Mouse (Mus musculus) regulatory T cell (primary cell): Measurements from ENCODE around the gene Lclat1.

Experiments
- in situ Hi-C: fragments of 300-600 bp; cut with MboI, MseI; formaldehyde crosslinking; loops from one replicate; pipeline ENCODE4 v1.15.1; 2025; ENCODE audit warnings: high pct_unique_total_duplicates

The Lclat1 gene

GRCm38 (mm10) chr17:73087045-73087910 is 20.5 kb upstream of the Lclat1 start:
- in situ Hi-C loops, result no loop called here

- in situ Hi-C loops, result no loop called here
These were observed 16.4 kb upstream of the Lclat1 start for GRCm38 (mm10) chr17:73091368-73091767.

- in situ Hi-C loops, result no loop called here
These were observed 15.4 kb upstream of the Lclat1 start for GRCm38 (mm10) chr17:73092103-73093097.

- in situ Hi-C loops, result loop anchor here (5.0 kb wide), 1 partner anchor 178 kb away; the partner anchor contains the start of gene Lbh
These were observed 12.7 kb upstream of the Lclat1 start for GRCm38 (mm10) chr17:73095070-73095469.

GRCm38 (mm10) chr17:73095585-73095984 is 12.2 kb upstream of the Lclat1 start:
- in situ Hi-C loops, result loop anchor here (5.0 kb wide), 1 partner anchor 178 kb away; the partner anchor contains the start of gene Lbh

GRCm38 (mm10) chr17:73096484-73096883 is 11.3 kb upstream of the Lclat1 start:
- in situ Hi-C loops, result loop anchor here (5.0 kb wide), 1 partner anchor 179 kb away; the partner anchor contains the start of gene Lbh

- in situ Hi-C loops, result loop anchor here (5.0 kb wide), 1 partner anchor 181 kb away; the partner anchor contains the start of gene Lbh
These were observed 9.1 kb upstream of the Lclat1 start for GRCm38 (mm10) chr17:73098636-73099035.

- in situ Hi-C loops, result loop anchor here (10.0 kb wide), 1 partner anchor 1916 kb away; the partner anchor contains the start of gene Lpin2
These were observed 7.4 kb upstream of the Lclat1 start for GRCm38 (mm10) chr17:73100396-73100795.

GRCm38 (mm10) chr17:73102538-73102937 is 5.2 kb upstream of the Lclat1 start:
- in situ Hi-C loops, result loop anchor here (10.0 kb wide), 1 partner anchor 1918 kb away; the partner anchor contains the start of gene Lpin2

GRCm38 (mm10) chr17:73108170-73108887 is 544 bp downstream of the Lclat1 start:
- in situ Hi-C loops, result loop anchor here (10.0 kb wide), 1 partner anchor 1924 kb away; the partner anchor contains the start of gene Lpin2

- in situ Hi-C loops, result loop anchor here (10.0 kb wide), 1 partner anchor 1924 kb away; the partner anchor contains the start of gene Lpin2
These were observed 1.1 kb downstream of the Lclat1 start for GRCm38 (mm10) chr17:73108888-73109259.

GRCm38 (mm10) chr17:73112128-73112527 is 4.3 kb downstream of the Lclat1 start:
- in situ Hi-C loops, result loop anchor here (5.0 kb wide), 1 partner anchor 50 kb away; no protein-coding TSS in a partner anchor

- in situ Hi-C loops, result loop anchor here (5.0 kb wide), 1 partner anchor 50 kb away; no protein-coding TSS in a partner anchor
These were observed 4.8 kb downstream of the Lclat1 start for GRCm38 (mm10) chr17:73112601-73113000.

GRCm38 (mm10) chr17:73113230-73113629 is 5.4 kb downstream of the Lclat1 start:
- in situ Hi-C loops, result loop anchor here (5.0 kb wide), 1 partner anchor 49 kb away; no protein-coding TSS in a partner anchor

- in situ Hi-C loops, result no loop called here
These were observed 10.3 kb downstream of the Lclat1 start for GRCm38 (mm10) chr17:73118134-73118533.

GRCm38 (mm10) chr17:73118702-73119101 is 10.9 kb downstream of the Lclat1 start:
- in situ Hi-C loops, result no loop called here

GRCm38 (mm10) chr17:73119150-73119549 is 11.4 kb downstream of the Lclat1 start:
- in situ Hi-C loops, result no loop called here

- in situ Hi-C loops, result no loop called here
These were observed 12.8 kb downstream of the Lclat1 start for GRCm38 (mm10) chr17:73120545-73120944.

- in situ Hi-C loops, result no loop called here
These were observed 13.9 kb downstream of the Lclat1 start for GRCm38 (mm10) chr17:73121726-73122125.

- in situ Hi-C loops, result no loop called here
These were observed 18.6 kb downstream of the Lclat1 start for GRCm38 (mm10) chr17:73126349-73126748.

- in situ Hi-C loops, result no loop called here
These were observed 19.1 kb downstream of the Lclat1 start for GRCm38 (mm10) chr17:73126903-73127302.
